Mouse (Mus musculus): ENCODE results near the gene Upb1.

Upb1 gene

GRCm38 (mm10) chr10:75424498-75424901 is 23.6 kb downstream of the Upb1 start:
- DNase-seq (ENCODE audit: low spot score in 2 of 2), result no peak

DNA sequence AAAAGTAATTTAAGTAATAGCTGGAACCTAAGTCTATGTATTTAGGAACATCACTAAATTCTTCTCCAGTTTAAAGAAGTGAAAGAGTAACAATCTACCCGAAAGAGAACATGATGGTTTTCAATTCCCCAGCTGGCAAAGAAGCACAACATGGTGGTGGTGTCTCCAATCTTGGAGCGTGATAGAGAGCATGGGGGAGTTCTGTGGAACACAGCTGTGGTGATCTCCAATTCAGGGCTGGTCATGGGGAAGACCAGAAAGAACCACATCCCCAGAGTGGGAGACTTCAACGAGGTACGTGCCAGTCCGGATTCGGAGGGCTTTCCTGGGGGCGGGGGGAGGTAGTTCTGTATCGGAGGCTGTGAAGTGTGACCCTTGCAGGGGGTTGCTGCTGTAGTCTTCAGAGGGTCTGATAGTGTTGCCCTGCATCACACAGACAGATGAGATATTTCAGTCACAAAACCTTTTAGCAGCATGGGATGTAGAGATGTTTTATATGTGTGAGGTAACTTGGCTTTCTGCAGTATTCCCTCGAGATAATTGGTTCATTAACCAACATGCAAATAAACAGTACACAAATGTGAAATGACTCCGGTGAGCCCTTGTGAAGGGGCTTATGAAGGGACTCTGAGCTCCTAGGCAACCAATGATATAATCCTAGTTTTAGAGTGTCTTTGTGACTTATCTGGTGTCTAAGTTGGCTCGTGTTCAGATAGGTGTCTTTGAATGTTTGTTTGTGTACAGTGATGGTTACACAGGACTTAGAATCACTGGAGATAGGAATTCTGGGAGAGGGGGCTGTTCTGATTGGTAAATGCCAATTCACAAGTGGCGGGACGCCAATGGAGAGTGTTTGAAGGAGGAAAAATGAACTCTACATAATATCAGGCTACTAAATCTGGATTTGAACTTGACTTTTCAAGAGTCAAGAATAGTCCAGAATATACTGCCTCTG is 27.4 kb downstream of the Upb1 start:
- no peak for DNase-seq (ENCODE audit: low spot score in 2 of 2)

- DNase-seq (ENCODE audit: low spot score in 2 of 2), result no peak
Measured at GRCm38 (mm10) chr10:75429004-75429380, 28.1 kb downstream of the Upb1 start.

DNA sequence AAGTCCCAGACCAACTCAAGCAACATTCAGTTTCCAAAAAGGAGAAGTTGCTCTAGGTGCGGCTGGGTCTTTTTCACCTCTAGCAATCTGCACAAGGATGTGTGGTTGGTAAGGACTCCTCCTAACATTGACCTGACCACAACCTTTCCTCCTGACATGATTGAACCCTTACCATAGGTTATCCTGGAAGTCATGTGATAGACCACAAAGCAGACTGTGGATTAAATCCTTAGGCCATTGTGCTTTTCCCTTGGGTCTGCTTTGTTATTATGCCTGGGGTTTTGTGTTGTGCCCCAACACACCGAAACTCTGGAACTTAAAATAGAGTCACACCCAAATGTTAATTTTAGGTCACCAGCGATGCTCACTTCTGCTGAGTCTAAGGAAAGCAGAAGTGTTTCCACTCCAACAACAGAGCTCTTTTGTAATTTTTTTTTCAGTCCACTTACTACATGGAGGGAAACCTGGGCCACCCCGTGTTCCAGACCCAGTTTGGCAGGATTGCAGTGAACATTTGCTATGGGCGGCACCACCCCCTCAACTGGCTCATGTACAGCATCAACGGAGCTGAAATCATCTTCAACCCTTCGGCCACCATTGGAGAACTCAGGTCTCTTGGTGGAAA is 28.7 kb downstream of the Upb1 start:
- DNase-seq (ENCODE audit: low spot score in 2 of 2), result peak in 1 of 2 experiments; percentile 7

DNA sequence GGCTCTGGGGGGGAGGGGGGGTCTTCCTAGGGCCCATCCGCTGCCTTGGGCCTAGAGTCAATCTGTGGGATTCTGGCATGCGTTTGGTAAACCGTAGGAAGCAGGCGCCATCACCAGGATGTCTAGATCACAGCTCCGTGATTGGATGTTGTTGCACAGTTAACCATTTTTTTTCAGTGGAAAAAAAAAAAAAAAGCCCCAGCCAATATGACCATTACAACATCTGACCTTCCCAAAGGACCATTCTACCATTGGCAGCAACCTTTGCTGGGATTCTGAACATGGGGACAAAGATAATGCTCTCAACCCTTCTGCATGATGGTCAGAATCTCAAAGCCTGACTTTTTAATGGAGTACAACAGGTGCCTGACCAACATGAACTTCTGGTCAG is 29.2 kb downstream of the Upb1 start:
- no peak for DNase-seq (ENCODE audit: low spot score in 2 of 2)

- no peak for DNase-seq (ENCODE audit: low spot score in 2 of 2)
Measured at GRCm38 (mm10) chr10:75430633-75431032, 29.7 kb downstream of the Upb1 start.

- peak; percentile 66 to 76 for DNase-seq (ENCODE audit: low spot score in 2 of 2)
Measured at GRCm38 (mm10) chr10:75436604-75437217, 35.8 kb downstream of the Upb1 start.

- DNase-seq (ENCODE audit: low spot score in 2 of 2), result no peak
Measured at GRCm38 (mm10) chr10:75437284-75437683, 36.4 kb downstream of the Upb1 start.

- no peak for DNase-seq (ENCODE audit: low spot score in 2 of 2)
Measured at GRCm38 (mm10) chr10:75438132-75438810, 37.4 kb downstream of the Upb1 start.

- DNase-seq (ENCODE audit: low spot score in 2 of 2), result no peak
Measured at GRCm38 (mm10) chr10:75439211-75439811, 38.4 kb downstream of the Upb1 start.

DNA sequence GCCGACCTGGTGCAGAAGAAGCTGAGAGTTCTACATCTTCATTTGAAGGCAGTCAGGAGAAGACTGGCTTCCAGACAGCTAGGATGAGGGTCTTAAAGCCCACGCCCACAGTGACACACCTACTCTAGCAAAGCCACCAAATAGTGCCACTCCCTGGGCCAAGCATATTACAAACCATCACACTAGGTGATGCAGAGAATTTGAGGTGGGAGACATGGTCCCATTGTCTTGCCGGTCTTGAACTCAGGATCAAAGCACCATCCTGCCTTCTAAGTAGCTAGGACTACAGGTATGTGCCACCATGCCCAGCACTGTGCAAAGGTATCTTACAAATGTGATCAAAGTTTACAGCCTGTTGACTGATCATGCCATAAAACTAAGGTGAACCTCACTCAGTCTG is 39.8 kb downstream of the Upb1 start:
- DNase-seq (ENCODE audit: low spot score in 2 of 2), result no peak

GRCm38 (mm10) chr10:75441800-75442199 is 40.9 kb downstream of the Upb1 start:
- no peak for DNase-seq (ENCODE audit: low spot score in 2 of 2)

DNA sequence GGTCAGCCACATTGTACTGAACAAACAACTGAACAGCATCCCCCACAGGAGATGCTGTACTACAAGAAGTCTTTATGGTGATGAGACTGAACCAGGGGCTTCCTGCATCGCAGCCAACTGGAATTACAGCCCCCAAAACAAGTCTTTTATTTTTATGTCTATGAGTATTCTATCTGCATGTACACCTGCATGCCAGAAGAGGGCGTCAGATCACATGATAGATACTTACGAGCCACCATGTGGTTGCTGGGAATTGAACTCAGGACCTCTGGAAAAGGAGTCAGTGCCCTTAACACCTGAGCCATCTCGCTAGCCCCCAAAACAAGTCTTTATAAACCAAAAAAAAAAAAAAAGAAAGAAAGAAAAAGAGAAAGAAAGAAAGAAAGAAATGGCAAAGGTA is 42.1 kb downstream of the Upb1 start:
- DNase-seq (ENCODE audit: low spot score in 2 of 2), result no peak

GRCm38 (mm10) chr10:75444111-75444826 is 43.4 kb downstream of the Upb1 start:
- no peak for DNase-seq (ENCODE audit: low spot score in 2 of 2)

GRCm38 (mm10) chr10:75445030-75445429 is 44.1 kb downstream of the Upb1 start:
- DNase-seq (ENCODE audit: low spot score in 2 of 2), result no peak

- no peak for DNase-seq (ENCODE audit: low spot score in 2 of 2)
Measured at GRCm38 (mm10) chr10:75446501-75447083, 45.7 kb downstream of the Upb1 start.

DNA sequence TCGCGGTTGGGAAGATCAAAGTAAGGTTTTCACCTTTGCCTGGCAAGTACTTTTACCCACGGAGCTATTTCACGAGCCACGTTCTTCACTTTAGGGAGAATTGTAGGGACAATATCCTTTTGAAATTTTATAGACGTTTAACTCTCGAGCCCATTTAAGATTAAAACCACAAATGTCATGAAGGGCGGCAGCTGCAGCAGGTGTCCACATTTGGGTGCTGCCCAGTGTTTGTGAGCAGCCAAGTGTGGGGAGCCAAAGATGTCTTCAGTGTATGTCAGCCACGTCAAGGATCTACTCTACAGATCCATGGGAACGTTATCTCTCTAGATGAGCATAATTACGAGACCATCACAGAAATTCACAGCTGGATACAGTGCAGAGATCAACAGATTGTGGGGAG is 46.6 kb downstream of the Upb1 start:
- DNase-seq (ENCODE audit: low spot score in 2 of 2), result no peak

DNA sequence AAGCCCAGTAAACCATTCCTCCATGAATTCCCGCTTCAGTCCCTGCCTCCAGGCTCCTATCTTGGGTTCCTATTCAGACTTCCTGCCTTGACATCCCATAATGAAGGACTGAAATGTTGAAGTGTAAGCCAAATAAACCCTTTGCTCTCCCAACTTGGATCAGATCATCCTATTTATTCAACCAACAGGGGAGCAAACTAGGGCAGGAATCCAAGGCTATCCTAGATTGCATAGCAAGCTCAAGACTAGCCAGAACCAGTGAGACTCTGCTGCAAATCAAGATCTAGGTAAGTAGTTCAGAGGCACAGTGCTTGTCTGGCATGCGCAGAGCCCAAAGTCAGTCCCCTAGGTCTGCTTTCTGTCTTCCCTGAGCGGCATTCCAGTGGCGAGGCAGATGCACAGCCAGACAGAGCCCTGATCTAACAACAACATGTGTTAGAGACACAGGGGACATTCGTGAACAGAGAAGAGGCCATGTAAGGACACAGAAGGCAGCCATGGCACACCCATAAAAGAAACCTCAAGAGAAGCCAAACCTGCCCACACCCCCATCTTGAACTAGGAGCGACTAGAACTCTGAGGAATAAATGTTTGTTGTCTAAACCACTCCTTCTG is 48.0 kb downstream of the Upb1 start:
- DNase-seq (ENCODE audit: low spot score in 2 of 2), result no peak

DNA sequence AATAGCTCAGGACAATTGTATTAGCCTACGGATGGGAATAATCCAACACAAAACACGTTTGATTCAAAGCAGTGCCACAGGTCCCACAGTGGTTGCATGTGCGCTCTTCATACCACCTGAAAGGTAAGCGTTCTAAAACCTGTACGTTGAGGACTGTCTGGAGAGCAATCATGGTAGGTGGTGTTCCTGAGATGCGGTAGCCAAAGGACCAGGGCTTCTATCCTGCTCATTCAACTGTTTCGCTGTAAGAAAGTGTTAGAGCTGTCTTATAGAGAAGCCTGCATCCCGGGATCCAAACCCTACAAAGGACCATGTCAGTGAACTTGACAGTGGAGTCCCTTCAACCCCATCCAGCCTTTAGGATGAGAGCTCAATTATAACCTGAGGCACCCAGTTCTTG is 49.4 kb downstream of the Upb1 start:
- no peak for DNase-seq (ENCODE audit: low spot score in 2 of 2)
